Mouse (Mus musculus): Measurements from ENCODE around the gene Ppm1h.

Gene Ppm1h

GRCm38 (mm10) chr10:122855149-122855548 lies 176.6 kb downstream of the Ppm1h start:
- in situ Hi-C loops (cut with MboI, MseI) = no loop called here

GRCm38 (mm10) chr10:122856040-122856764 lies 177.6 kb downstream of the Ppm1h start:
- in situ Hi-C loops (cut with MboI, MseI) = no loop called here

GRCm38 (mm10) chr10:122857155-122857554 lies 178.6 kb downstream of the Ppm1h start:
- in situ Hi-C loops (cut with MboI, MseI) = no loop called here

GRCm38 (mm10) chr10:122858904-122859641 lies 180.5 kb downstream of the Ppm1h start:
- in situ Hi-C loops (cut with MboI, MseI) = no loop called here

- in situ Hi-C loops (cut with MboI, MseI) = no loop called here
Measured at GRCm38 (mm10) chr10:122859642-122859997, 181.1 kb downstream of the Ppm1h start.

- in situ Hi-C loops (cut with MboI, MseI) = no loop called here
Measured at GRCm38 (mm10) chr10:122860076-122860475, 181.5 kb downstream of the Ppm1h start.

GRCm38 (mm10) chr10:122861696-122862385 lies 183.3 kb downstream of the Ppm1h start:
- in situ Hi-C loops (cut with MboI, MseI) = no loop called here

GRCm38 (mm10) chr10:122862386-122863023 lies 183.9 kb downstream of the Ppm1h start:
- in situ Hi-C loops (cut with MboI, MseI) = no loop called here

- in situ Hi-C loops (cut with MboI, MseI) = no loop called here
Measured at GRCm38 (mm10) chr10:122869865-122870503, 191.4 kb downstream of the Ppm1h start.

- in situ Hi-C loops (cut with MboI, MseI) = no loop called here
Measured at GRCm38 (mm10) chr10:122870848-122871494, 192.4 kb downstream of the Ppm1h start.

- in situ Hi-C loops (cut with MboI, MseI) = no loop called here
Measured at GRCm38 (mm10) chr10:122872720-122873119, 194.2 kb downstream of the Ppm1h start.

- in situ Hi-C loops (cut with MboI, MseI) = no loop called here
Measured at GRCm38 (mm10) chr10:122876964-122877363, 198.4 kb downstream of the Ppm1h start.

- in situ Hi-C loops (cut with MboI, MseI) = no loop called here
Measured at GRCm38 (mm10) chr10:122877436-122877835, 198.9 kb downstream of the Ppm1h start.

GRCm38 (mm10) chr10:122881456-122881855 lies 202.9 kb downstream of the Ppm1h start:
- in situ Hi-C loops (cut with MboI, MseI) = no loop called here

- in situ Hi-C loops (cut with MboI, MseI) = no loop called here
Measured at GRCm38 (mm10) chr10:122882614-122883013, 204.1 kb downstream of the Ppm1h start.

- in situ Hi-C loops (cut with MboI, MseI) = no loop called here
Measured at GRCm38 (mm10) chr10:122883823-122884743, 205.5 kb downstream of the Ppm1h start.

GRCm38 (mm10) chr10:122885301-122885700 lies 206.7 kb downstream of the Ppm1h start:
- in situ Hi-C loops (cut with MboI, MseI) = loop anchor here (5.0 kb wide), 2 partner anchors 77 to 333 kb away; no protein-coding TSS in a partner anchor

GRCm38 (mm10) chr10:122886055-122886915 lies 207.7 kb downstream of the Ppm1h start:
- in situ Hi-C loops (cut with MboI, MseI) = loop anchor here (5.0 kb wide), 2 partner anchors 76 to 334 kb away; no protein-coding TSS in a partner anchor

Measured in T-helper 1 cell (primary cell).